ENCODE assay signal across 8 mouse cellular contexts in genomic region chr12:84316721-84317621, GRCm38 (mm10). TPM values are rescaled to one million over a fixed set of nuclear protein-coding genes. Genes with fewer than 3 reads are reported as not detected.
DNase-seq lines count a peak whose midpoint lies in the region; ATAC-seq lines count a peak whose summit lies in the region.

TSS of gene Zfp410 (plus strand) at chr12:84316852.

- intact Hi-C loops in gastrocnemius, postnatal 14 days (cut with DNase I; ENCODE audit: low total_unique reads) = no loop called here
- intact Hi-C loops in left cerebral cortex, postnatal 10 days (cut with DNase I) = no loop called here

- DNase-seq in adipocyte (ENCODE audit: low spot score) = peak; percentile 75
- DNase-seq in embryo, embryonic 10 days (ENCODE audit: low spot score) = peak; percentile 97
- DNase-seq in gastrocnemius, postnatal 14 days = peak; percentile 85
- DNase-seq in left cerebral cortex, postnatal 10 days (ENCODE audit: extremely low spot score in 1 of 2, low spot score in 2 of 2) = peak; percentile 68 to 90
- peak; percentile 84 for DNase-seq in right cerebral cortex, postnatal 25 days
- DNase-seq in urinary bladder, postnatal 4 days (ENCODE audit: low spot score in 2 of 2) = peak; percentile 76 to 83

- peak; percentile 83 for ATAC-seq in inflammation-experienced regulatory T-cells, adult 6 months
- ATAC-seq in megakaryocyte-erythroid progenitor cell, adult 5-6 weeks (replicated peaks; ENCODE audit: low FRiP score, low TSS enrichment, poor library complexity, severe bottlenecking) = peak; percentile 84

RNA-seq across cellular contexts. Expression of gene Zfp410, which starts in this region (rescaled TPM):
- 10 to 100 TPM; 15.3 to 17.4 TPM for total RNA-seq in gastrocnemius, postnatal 14 days (2021)
- polyA plus RNA-seq in inflammation-experienced regulatory T-cells, adult 6 months (2017; shearing (Covaris generic)) = 10 to 100 TPM; 48.6 to 67.0 (median 55.4) TPM
- 10 to 100 TPM; 35.0 to 36.5 TPM for total RNA-seq in left cerebral cortex, postnatal 10 days (2021)
- 73.5 and 91.4 TPM in 2 replicates for total RNA-seq in megakaryocyte-erythroid progenitor cell, adult 5-6 weeks (2014; fragmentation: Nextera tagmentation)
- total RNA-seq in megakaryocyte-erythroid progenitor cell, adult 5-6 weeks (2017) = 61.7 and 63.0 TPM in 2 replicates

Comparison
In these comparisons a context has a peak if more than half of its experiments do, and no peak if none do; other contexts are left out.
1. Peak in every context shown above with its lines: DNase-seq and ATAC-seq.